ENCODE assay signal across 1 mouse cellular context in genomic region chr8:94810855-94811254, GRCm38 (mm10).
TF ChIP-seq lines count a peak whose summit lies in the region.

No protein-coding gene starts in this region.

TF ChIP-seq in CH12.LX, 34 proteins besides CTCF, POLR2A, EP300 and RAD21:
- TF ChIP-seq ETS1 (conservative IDR thresholded peaks at IDR 0.05; ENCODE audit: low read depth, low read length) (0 out of 2 replicates have a peak, but pooled peaks have one; percentile 21), MAX (IDR thresholded peaks at IDR 0.05; ENCODE audit: low read length) (peak; percentile 25; the same call in 1 of the 2 replicates), POLR2AphosphoS2 (IDR thresholded peaks at IDR 0.05; ENCODE audit: low read depth, low read length) (no peak), BHLHE40 (IDR thresholded peaks at IDR 0.05; ENCODE audit: low read depth, low read length) (0 out of 2 replicates have a peak, but pooled peaks have one; percentile 13)
